Mouse (Mus musculus): ENCODE data around the gene Rhoq. TPM values are rescaled to one million over a fixed set of nuclear protein-coding genes. Genes with fewer than 3 reads are reported as not detected.
A peak's percentile ranks its signal among the peaks of the same experiment; 100 is the strongest.

The Rhoq gene
- polyA plus RNA-seq, 1 experiment from 2014 or later, result 6.5 TPM

GRCm38 (mm10) chr17:86991306-86991705 is 28.4 kb downstream of the Rhoq start:
- ATAC-seq (replicated peaks; ENCODE audit: low FRiP score), result no peak
- DNase-seq (ENCODE audit: low spot score), result peak; percentile 23
- no peaks in the 10 kb centered on the region for H3K27me3 ChIP-seq (replicated peaks; ENCODE audit: control insufficient read depth, insufficient read depth, low read length)
- WGBS, result 91% methylated on average over 8 of the region's 8 CpGs
- H3K36me3 ChIP-seq (ENCODE audit: control insufficient read depth, insufficient read depth, low read length), result no peaks in the 10 kb centered on the region
- no peak overlapping the region for H3K4me3 ChIP-seq (ENCODE audit: low read depth, low read length)
- no peak overlapping the region for H3K27ac ChIP-seq (ENCODE audit: low read depth, low read length)
- H3K9ac ChIP-seq (ENCODE audit: low read depth, low read length), result no peak overlapping the region
- no peaks in the 10 kb centered on the region for H3K9me3 ChIP-seq (ENCODE audit: control insufficient read depth, low read length)
- no peak overlapping the region for H3K4me2 ChIP-seq
- no peaks in the 10 kb centered on the region; the same call in 1 of the 2 replicates for H3K4me1 ChIP-seq (replicated peaks; ENCODE audit: control insufficient read depth, insufficient read depth, low read length)

GRCm38 (mm10) chr17:86997323-86997722 is 34.4 kb downstream of the Rhoq start:
- H3K9ac ChIP-seq (ENCODE audit: low read depth, low read length), result no peak overlapping the region
- H3K27ac ChIP-seq (ENCODE audit: low read depth, low read length), result no peak overlapping the region
- ATAC-seq (replicated peaks; ENCODE audit: low FRiP score) (no peak), DNase-seq (ENCODE audit: low spot score) (no peak)
- WGBS, result 92% methylated on average over 6 of the region's 6 CpGs
- no peaks in the 10 kb centered on the region for H3K27me3 ChIP-seq (replicated peaks; ENCODE audit: control insufficient read depth, insufficient read depth, low read length)
- no peaks in the 10 kb centered on the region for H3K4me1 ChIP-seq (replicated peaks; ENCODE audit: control insufficient read depth, insufficient read depth, low read length)
- H3K36me3 ChIP-seq (ENCODE audit: control insufficient read depth, insufficient read depth, low read length), result peaks cover 3% of the 10 kb centered on the region
- no peak overlapping the region for H3K4me3 ChIP-seq (ENCODE audit: low read depth, low read length)
- no peak overlapping the region for H3K4me2 ChIP-seq
- no peaks in the 10 kb centered on the region for H3K9me3 ChIP-seq (ENCODE audit: control insufficient read depth, low read length)

- Histone ChIP-seq H3K36me3 (ENCODE audit: control insufficient read depth, insufficient read depth, low read length) (no peaks in the 10 kb centered on the region), H3K9ac (ENCODE audit: low read depth, low read length) (no peak overlapping the region), H3K9me3 (ENCODE audit: control insufficient read depth, low read length) (no peaks in the 10 kb centered on the region), H3K27me3 (replicated peaks; ENCODE audit: control insufficient read depth, insufficient read depth, low read length) (no peaks in the 10 kb centered on the region), H3K4me1 (replicated peaks; ENCODE audit: control insufficient read depth, insufficient read depth, low read length) (no peaks in the 10 kb centered on the region), H3K27ac (ENCODE audit: low read depth, low read length) (no peak overlapping the region), H3K4me2 (no peak overlapping the region), H3K4me3 (ENCODE audit: low read depth, low read length) (no peak overlapping the region)
- 92% methylated on average over 3 of the region's 3 CpGs for WGBS
- DNase-seq (ENCODE audit: low spot score), result no peak
- ATAC-seq (replicated peaks; ENCODE audit: low FRiP score), result no peak
Measured at GRCm38 (mm10) chr17:87008950-87009349, 46.1 kb downstream of the Rhoq start.

- H3K4me2 ChIP-seq, result no peak overlapping the region
- no peaks in the 10 kb centered on the region for H3K9me3 ChIP-seq (ENCODE audit: control insufficient read depth, low read length)
- H3K36me3 ChIP-seq (ENCODE audit: control insufficient read depth, insufficient read depth, low read length), result no peaks in the 10 kb centered on the region
- H3K4me3 ChIP-seq (ENCODE audit: low read depth, low read length), result no peak overlapping the region
- DNase-seq (ENCODE audit: low spot score) (no peak), ATAC-seq (replicated peaks; ENCODE audit: low FRiP score) (no peak)
- no peaks in the 10 kb centered on the region for H3K27me3 ChIP-seq (replicated peaks; ENCODE audit: control insufficient read depth, insufficient read depth, low read length)
- 85% methylated on average over 13 of the region's 13 CpGs for WGBS
- H3K27ac ChIP-seq (ENCODE audit: low read depth, low read length), result no peak overlapping the region
- no peaks in the 10 kb centered on the region for H3K4me1 ChIP-seq (replicated peaks; ENCODE audit: control insufficient read depth, insufficient read depth, low read length)
- H3K9ac ChIP-seq (ENCODE audit: low read depth, low read length), result no peak overlapping the region
Measured at GRCm38 (mm10) chr17:87011301-87012019, 48.6 kb downstream of the Rhoq start.

GRCm38 (mm10) chr17:87019692-87020091 is 56.8 kb downstream of the Rhoq start:
- DNase-seq (ENCODE audit: low spot score) (no peak), ATAC-seq (replicated peaks; ENCODE audit: low FRiP score) (no peak)
- Histone ChIP-seq H3K4me3 (ENCODE audit: low read depth, low read length) (no peak overlapping the region), H3K4me2 (no peak overlapping the region), H3K4me1 (replicated peaks; ENCODE audit: control insufficient read depth, insufficient read depth, low read length) (peaks cover 5% of the 10 kb centered on the region; the same call in 1 of the 2 replicates), H3K27ac (ENCODE audit: low read depth, low read length) (no peak overlapping the region), H3K36me3 (ENCODE audit: control insufficient read depth, insufficient read depth, low read length) (no peaks in the 10 kb centered on the region; the same call in 1 of the 2 replicates), H3K27me3 (replicated peaks; ENCODE audit: control insufficient read depth, insufficient read depth, low read length) (no peaks in the 10 kb centered on the region), H3K9ac (ENCODE audit: low read depth, low read length) (no peak overlapping the region), H3K9me3 (ENCODE audit: control insufficient read depth, low read length) (no peaks in the 10 kb centered on the region)
- 88% methylated on average over 5 of the region's 5 CpGs for WGBS

- H3K9me3 ChIP-seq (ENCODE audit: control insufficient read depth, low read length), result no peaks in the 10 kb centered on the region
- H3K27me3 ChIP-seq (replicated peaks; ENCODE audit: control insufficient read depth, insufficient read depth, low read length), result no peaks in the 10 kb centered on the region
- peak; percentile 70 for ATAC-seq (replicated peaks; ENCODE audit: low FRiP score)
- peak overlapping the region; percentile 92 for H3K4me2 ChIP-seq
- H3K27ac ChIP-seq (ENCODE audit: low read depth, low read length), result no peak overlapping the region
- peak overlapping the region; percentile 96 for H3K4me3 ChIP-seq (ENCODE audit: low read depth, low read length)
- peaks cover 3% of the 10 kb centered on the region; the same call in 1 of the 2 replicates for H3K36me3 ChIP-seq (ENCODE audit: control insufficient read depth, insufficient read depth, low read length)
- peak overlapping the region; percentile 71 for H3K9ac ChIP-seq (ENCODE audit: low read depth, low read length)
- no peak for DNase-seq (ENCODE audit: low spot score)
- peaks cover 5% of the 10 kb centered on the region; the same call in 1 of the 2 replicates for H3K4me1 ChIP-seq (replicated peaks; ENCODE audit: control insufficient read depth, insufficient read depth, low read length)
- WGBS, result 1% methylated on average over 55 of the region's 55 CpGs
Measured at GRCm38 (mm10) chr17:87024491-87025242, 61.8 kb downstream of the Rhoq start.

GRCm38 (mm10) chr17:87025269-87025949 is 62.5 kb downstream of the Rhoq start, which contains the start of the genes Pigf and Cript:
TSS of gene Pigf (minus strand) at chr17:87025406.
TSS of gene Cript (plus strand) at chr17:87025550.
- H3K4me2 ChIP-seq, result peak within 1 kb of the TSS; percentile 92
- DNase-seq (ENCODE audit: low spot score) (peak; percentile 94), ATAC-seq (replicated peaks; ENCODE audit: low FRiP score) (peak; percentile 100)
- no peak within 1 kb of the TSS for H3K27ac ChIP-seq (ENCODE audit: low read depth, low read length)
- no peaks in the 10 kb centered on the region for H3K27me3 ChIP-seq (replicated peaks; ENCODE audit: control insufficient read depth, insufficient read depth, low read length)
- H3K36me3 ChIP-seq (ENCODE audit: control insufficient read depth, insufficient read depth, low read length), result peaks cover 3% of the 10 kb centered on the region; the same call in 1 of the 2 replicates
- H3K9me3 ChIP-seq (ENCODE audit: control insufficient read depth, low read length), result no peaks in the 10 kb centered on the region
- peak within 1 kb of the TSS; percentile 96 for H3K4me3 ChIP-seq (ENCODE audit: low read depth, low read length)
- H3K4me1 ChIP-seq (replicated peaks; ENCODE audit: control insufficient read depth, insufficient read depth, low read length), result peaks cover 5% of the 10 kb centered on the region; the same call in 1 of the 2 replicates
- under 1% methylated on average over 43 of the region's 43 CpGs for WGBS
- peak within 1 kb of the TSS; percentile 75 for H3K9ac ChIP-seq (ENCODE audit: low read depth, low read length)
